Mouse (Mus musculus) natural killer cell, adult 2 months (primary cell): Measurements from ENCODE around the gene Tdgf1.
A peak's percentile ranks its signal among the peaks of the same experiment; 100 is the strongest.

Source experiments
- DNase-seq, 2 experiments: peaks; one replicate each; pipeline ENCODE4 v3.0.0; 2022; ENCODE audit warnings: low spot score in 2 of 2

Gene Tdgf1

GRCm38 (mm10) chr9:110914631-110915236, 31.2 kb downstream of the Tdgf1 start:
- no peak for DNase-seq

- no peak for DNase-seq
Measured at GRCm38 (mm10) chr9:110909371-110909967, 36.5 kb downstream of the Tdgf1 start.

GRCm38 (mm10) chr9:110908631-110909016, 37.3 kb downstream of the Tdgf1 start:
- DNase-seq = no peak

GRCm38 (mm10) chr9:110907838-110908630, 37.9 kb downstream of the Tdgf1 start:
- DNase-seq = no peak

- DNase-seq = no peak
Measured at GRCm38 (mm10) chr9:110907201-110907837, 38.6 kb downstream of the Tdgf1 start.

GRCm38 (mm10) chr9:110902271-110902670, 43.7 kb downstream of the Tdgf1 start:
- DNase-seq = no peak

GRCm38 (mm10) chr9:110901204-110901603, 44.8 kb downstream of the Tdgf1 start:
- no peak for DNase-seq

GRCm38 (mm10) chr9:110899451-110900008, 46.4 kb downstream of the Tdgf1 start:
- DNase-seq = no peak

- peak in 1 of 2 experiments; percentile 32 for DNase-seq
Measured at GRCm38 (mm10) chr9:110896595-110896994, 49.4 kb downstream of the Tdgf1 start.

- no peak for DNase-seq
Measured at GRCm38 (mm10) chr9:110895994-110896393, 50.0 kb downstream of the Tdgf1 start.

GRCm38 (mm10) chr9:110895507-110895906, 50.5 kb downstream of the Tdgf1 start:
- DNase-seq = no peak

GRCm38 (mm10) chr9:110893429-110893828, 52.5 kb downstream of the Tdgf1 start:
- no peak for DNase-seq

GRCm38 (mm10) chr9:110892552-110892951, 53.4 kb downstream of the Tdgf1 start:
- DNase-seq = no peak

GRCm38 (mm10) chr9:110891077-110891828, 54.7 kb downstream of the Tdgf1 start:
- no peak for DNase-seq

- no peak for DNase-seq
Measured at GRCm38 (mm10) chr9:110890026-110890783, 55.8 kb downstream of the Tdgf1 start.
